Mouse (Mus musculus): ENCODE results near the gene 4930578C19Rik. TPM values are rescaled to one million over a fixed set of nuclear protein-coding genes. Genes with fewer than 3 reads are reported as not detected.

4930578C19Rik gene
- polyA plus RNA-seq (2015; fragmentation: Nextera tagmentation; extraction: Ambion mirVana) = 0.29 and 0.39 TPM in 2 replicates

DNA sequence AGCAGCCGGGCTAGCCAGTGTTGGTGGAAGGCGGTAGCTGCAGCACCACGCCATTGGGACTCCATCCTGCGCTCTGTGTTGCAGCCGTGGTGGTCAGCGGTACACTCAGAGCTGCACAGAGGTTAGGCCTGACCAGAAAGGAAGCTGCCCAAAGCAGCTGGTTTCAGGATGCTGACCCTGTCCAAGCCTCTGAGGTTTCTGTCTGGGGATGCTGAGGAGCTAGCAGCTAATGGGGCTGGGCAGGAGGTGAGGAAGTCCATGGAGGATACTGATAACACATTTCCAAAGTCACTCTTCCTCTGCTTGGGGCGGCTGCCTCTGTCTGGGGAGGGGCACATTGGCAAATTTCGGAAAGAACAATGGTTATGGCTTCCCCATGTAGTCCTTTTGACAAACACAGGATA is at the start of gene 4930578C19Rik:
TSS of gene 4930578C19Rik (minus strand) at position 200 of the 404 bp plus-strand sequence.
- H3K4me3 ChIP-seq = no peak within 1 kb of the TSS
- no peaks in the 10 kb centered on the region for H3K36me3 ChIP-seq (ENCODE audit: poor library complexity, severe bottlenecking)
- no peaks in the 10 kb centered on the region for H3K4me1 ChIP-seq
- no peaks in the 10 kb centered on the region for H3K27me3 ChIP-seq
- H3K9me3 ChIP-seq (replicated peaks) = no peaks in the 10 kb centered on the region
- no peak for ATAC-seq
- H3K27ac ChIP-seq = no peak within 1 kb of the TSS
- H3K4me2 ChIP-seq = no peak within 1 kb of the TSS
- WGBS = 87% methylated on average over 8 of the region's 8 CpGs
- H3K9ac ChIP-seq = no peak within 1 kb of the TSS

DNA sequence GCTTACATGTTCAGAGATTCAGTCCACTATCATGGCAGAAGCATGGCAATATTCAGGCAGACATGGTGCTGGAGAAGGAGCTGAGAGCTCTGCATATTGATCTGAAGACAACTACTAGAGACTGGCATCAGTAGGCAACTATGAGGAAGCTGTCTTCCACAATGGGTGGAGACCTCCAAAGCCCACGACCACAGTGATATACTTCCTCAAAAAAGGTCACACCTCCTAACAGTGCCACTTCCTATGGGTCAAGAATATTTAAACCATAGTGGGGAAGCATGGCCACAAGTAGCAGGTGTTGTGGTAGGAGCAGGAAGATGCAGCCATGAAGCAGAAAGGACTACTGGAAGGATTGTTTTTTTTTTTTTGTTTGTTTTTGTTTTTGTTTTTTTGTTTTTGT is 6.5 kb upstream of the 4930578C19Rik start:
- no peaks in the 10 kb centered on the region for H3K9me3 ChIP-seq (replicated peaks)
- H3K9ac ChIP-seq = no peak overlapping the region
- no peak overlapping the region for H3K4me2 ChIP-seq
- H3K27me3 ChIP-seq = no peaks in the 10 kb centered on the region
- no peaks in the 10 kb centered on the region for H3K36me3 ChIP-seq (ENCODE audit: poor library complexity, severe bottlenecking)
- no peaks in the 10 kb centered on the region for H3K4me1 ChIP-seq
- ATAC-seq = no peak
- no peak overlapping the region for H3K4me3 ChIP-seq
- WGBS = 75% methylated on average over 1 of the region's 1 CpGs
- H3K27ac ChIP-seq = no peak overlapping the region

DNA sequence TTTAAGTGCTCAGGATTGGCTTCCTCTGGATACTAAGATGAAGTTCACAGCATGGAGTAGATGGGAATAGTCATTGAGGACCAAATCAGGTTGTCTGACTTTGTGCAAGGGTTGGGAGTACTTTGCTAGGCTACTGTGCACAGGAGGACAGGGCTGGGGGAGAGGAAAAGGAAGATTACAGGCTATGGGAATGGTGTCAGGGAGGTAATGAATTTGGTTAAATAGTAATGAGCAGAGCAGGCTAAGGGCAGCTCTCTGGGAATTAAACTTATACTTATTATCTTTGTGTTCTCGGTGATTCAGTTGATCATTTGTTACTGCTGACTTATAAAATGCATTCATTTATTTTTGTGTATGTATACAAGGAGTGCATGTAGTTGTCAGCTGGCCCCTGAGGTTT is 1.7 kb upstream of the 4930578C19Rik start:
- no peak for ATAC-seq
- no peaks in the 10 kb centered on the region for H3K36me3 ChIP-seq (ENCODE audit: poor library complexity, severe bottlenecking)
- H3K27ac ChIP-seq = no peak overlapping the region
- no peaks in the 10 kb centered on the region for H3K4me1 ChIP-seq
- H3K4me3 ChIP-seq = no peak overlapping the region
- no peak overlapping the region for H3K9ac ChIP-seq
- WGBS = 79% methylated on average over 1 of the region's 1 CpGs
- H3K9me3 ChIP-seq (replicated peaks) = no peaks in the 10 kb centered on the region
- no peaks in the 10 kb centered on the region for H3K27me3 ChIP-seq
- no peak overlapping the region for H3K4me2 ChIP-seq

DNA sequence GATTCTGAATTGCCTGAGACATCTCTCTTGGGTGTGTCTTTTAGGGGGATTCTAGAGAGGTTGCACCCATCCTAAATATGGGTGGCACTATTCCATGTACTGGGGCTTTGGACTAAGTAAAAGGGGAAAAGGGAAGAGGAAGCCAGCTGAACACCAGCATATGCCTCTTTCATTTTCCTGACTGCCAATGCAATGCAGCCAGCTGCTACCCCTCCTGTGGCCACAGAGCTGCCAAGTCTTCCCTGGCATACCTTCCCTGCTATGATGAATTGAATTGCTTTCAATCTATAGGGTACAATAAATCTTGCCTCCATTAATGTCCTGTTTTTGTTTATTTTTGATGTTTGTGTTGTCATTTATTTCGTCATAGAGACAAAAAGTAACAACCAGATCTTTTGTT is 9.6 kb downstream of the 4930578C19Rik start:
- Histone ChIP-seq H3K4me2 (no peak overlapping the region), H3K4me3 (no peak overlapping the region), H3K36me3 (ENCODE audit: poor library complexity, severe bottlenecking) (no peaks in the 10 kb centered on the region), H3K9me3 (replicated peaks) (no peaks in the 10 kb centered on the region), H3K27ac (no peak overlapping the region), H3K9ac (no peak overlapping the region), H3K4me1 (no peaks in the 10 kb centered on the region), H3K27me3 (no peaks in the 10 kb centered on the region)
- 52% methylated on average over 1 of the region's 1 CpGs for WGBS
- peak; percentile 77; the same call in 1 of the 2 replicates for ATAC-seq

DNA sequence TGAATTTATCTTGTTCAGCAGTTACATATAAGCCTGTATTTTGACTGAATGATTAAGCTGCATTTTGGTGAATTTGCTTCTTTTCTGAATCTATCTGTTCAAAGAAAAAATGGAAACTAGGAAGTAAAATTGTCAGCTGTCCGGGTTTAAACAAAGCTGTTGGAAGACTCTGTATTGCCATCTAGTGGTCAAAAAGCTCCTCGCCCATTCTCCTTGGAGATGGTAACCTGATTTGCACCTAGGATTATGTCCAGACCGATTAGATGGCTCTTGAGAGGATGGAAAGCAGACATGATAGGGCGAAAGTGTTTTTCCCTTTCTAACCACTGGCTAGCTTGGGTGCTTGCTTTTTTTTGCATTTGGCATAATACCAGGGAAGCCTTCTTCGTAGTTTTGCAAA is 19.1 kb downstream of the 4930578C19Rik start:
- Histone ChIP-seq H3K27ac (no peak overlapping the region), H3K4me2 (no peak overlapping the region), H3K27me3 (no peaks in the 10 kb centered on the region), H3K4me3 (no peak overlapping the region), H3K4me1 (no peaks in the 10 kb centered on the region), H3K9ac (no peak overlapping the region), H3K9me3 (replicated peaks) (no peaks in the 10 kb centered on the region), H3K36me3 (ENCODE audit: poor library complexity, severe bottlenecking) (no peaks in the 10 kb centered on the region)
- WGBS = 31% methylated on average over 5 of the region's 5 CpGs
- 0 out of 2 replicates have a peak, but pooled peaks have one; percentile 62 for ATAC-seq

DNA sequence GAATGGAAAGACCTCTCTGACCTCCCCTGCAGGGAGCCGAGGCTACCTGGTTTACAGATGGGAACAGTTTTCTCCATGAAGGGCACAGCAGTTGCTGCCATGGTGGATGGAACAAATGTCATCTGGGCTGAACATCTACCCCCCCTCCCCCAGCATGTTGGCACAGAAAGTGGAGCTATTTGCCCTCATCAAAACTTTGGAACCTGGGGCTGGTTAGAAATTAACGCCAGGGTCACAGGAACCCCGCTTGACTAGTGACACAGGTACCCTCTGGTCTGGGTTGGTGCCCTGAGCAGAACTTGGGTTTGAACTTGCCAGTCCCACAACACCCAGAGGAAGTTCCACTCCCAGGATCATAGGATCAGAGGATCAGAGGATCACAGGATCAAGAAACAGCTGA is 35.7 kb downstream of the 4930578C19Rik start:
- no peak for ATAC-seq
- H3K9me3 ChIP-seq (replicated peaks) = no peaks in the 10 kb centered on the region
- H3K4me3 ChIP-seq = no peak overlapping the region
- WGBS = 98% methylated on average over 3 of the region's 3 CpGs
- H3K4me1 ChIP-seq = no peaks in the 10 kb centered on the region
- no peaks in the 10 kb centered on the region for H3K27me3 ChIP-seq
- H3K27ac ChIP-seq = no peak overlapping the region
- H3K36me3 ChIP-seq (ENCODE audit: poor library complexity, severe bottlenecking) = no peaks in the 10 kb centered on the region
- no peak overlapping the region for H3K9ac ChIP-seq
- H3K4me2 ChIP-seq = no peak overlapping the region

DNA sequence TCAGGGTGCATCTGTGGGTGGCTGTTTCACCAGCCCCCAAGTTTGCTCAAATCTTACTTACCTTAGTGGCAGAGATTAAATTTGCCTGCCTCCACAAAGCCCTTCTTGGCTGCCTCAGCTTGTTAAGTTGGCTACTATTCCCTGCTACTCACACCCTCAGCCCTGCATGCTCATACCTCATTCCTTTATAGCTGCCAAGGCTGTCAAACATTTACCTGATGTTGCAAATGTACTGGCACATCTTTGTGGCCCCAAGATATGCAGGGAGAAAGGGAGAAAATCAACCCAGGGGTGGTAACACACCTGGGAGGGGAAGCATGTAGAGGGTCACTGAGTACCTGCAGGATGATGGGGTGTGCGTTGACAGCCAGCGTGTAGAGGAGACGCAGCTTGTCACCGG is 38.0 kb downstream of the 4930578C19Rik start:
- WGBS = 88% methylated on average over 4 of the region's 4 CpGs

DNA sequence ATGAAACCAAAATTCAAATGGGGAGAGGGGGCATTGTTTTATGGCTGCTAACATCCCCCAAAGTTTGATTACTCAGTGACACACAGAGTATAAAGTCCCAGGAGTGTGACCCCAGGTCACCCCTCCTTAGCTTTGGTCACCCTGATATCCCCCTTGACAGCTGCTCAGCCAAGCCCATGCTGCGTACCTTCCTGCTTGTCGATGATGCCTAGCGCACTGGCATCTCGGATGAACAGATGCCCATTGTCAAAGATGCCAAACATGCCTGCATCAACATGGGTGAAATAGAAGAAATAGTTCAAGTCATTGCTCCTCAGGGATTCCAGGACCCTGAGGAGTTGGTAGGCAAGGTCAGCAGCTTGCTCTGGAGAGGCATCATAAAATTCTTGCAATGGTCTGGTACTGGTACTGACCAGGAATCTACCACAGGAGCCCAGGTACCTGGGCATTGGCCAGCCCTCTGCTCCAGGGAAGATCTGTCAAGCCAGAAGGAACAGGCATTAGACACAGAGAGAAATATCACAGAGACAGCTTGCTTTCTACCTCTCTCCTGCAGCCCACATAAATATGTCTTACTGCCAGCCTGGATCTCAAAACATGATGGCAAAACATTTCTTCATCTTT is 40.9 kb downstream of the 4930578C19Rik start:
- H3K36me3 ChIP-seq (ENCODE audit: poor library complexity, severe bottlenecking) = no peaks in the 10 kb centered on the region
- H3K4me3 ChIP-seq = no peak overlapping the region
- no peak for ATAC-seq
- H3K9me3 ChIP-seq (replicated peaks) = no peaks in the 10 kb centered on the region
- no peak overlapping the region for H3K4me2 ChIP-seq
- H3K4me1 ChIP-seq = no peaks in the 10 kb centered on the region
- H3K27ac ChIP-seq = no peak overlapping the region
- 92% methylated on average over 4 of the region's 4 CpGs for WGBS
- no peaks in the 10 kb centered on the region for H3K27me3 ChIP-seq
- H3K9ac ChIP-seq = no peak overlapping the region

More for the DNA sequence above, 38.0 kb downstream of the 4930578C19Rik start:
- no peak overlapping the region for H3K4me3 ChIP-seq
- H3K4me1 ChIP-seq = no peaks in the 10 kb centered on the region
- no peaks in the 10 kb centered on the region for H3K27me3 ChIP-seq
- no peaks in the 10 kb centered on the region for H3K36me3 ChIP-seq (ENCODE audit: poor library complexity, severe bottlenecking)
- H3K9me3 ChIP-seq (replicated peaks) = no peaks in the 10 kb centered on the region
- no peak overlapping the region for H3K4me2 ChIP-seq
- no peak overlapping the region for H3K9ac ChIP-seq
- H3K27ac ChIP-seq = no peak overlapping the region
- no peak for ATAC-seq

DNA sequence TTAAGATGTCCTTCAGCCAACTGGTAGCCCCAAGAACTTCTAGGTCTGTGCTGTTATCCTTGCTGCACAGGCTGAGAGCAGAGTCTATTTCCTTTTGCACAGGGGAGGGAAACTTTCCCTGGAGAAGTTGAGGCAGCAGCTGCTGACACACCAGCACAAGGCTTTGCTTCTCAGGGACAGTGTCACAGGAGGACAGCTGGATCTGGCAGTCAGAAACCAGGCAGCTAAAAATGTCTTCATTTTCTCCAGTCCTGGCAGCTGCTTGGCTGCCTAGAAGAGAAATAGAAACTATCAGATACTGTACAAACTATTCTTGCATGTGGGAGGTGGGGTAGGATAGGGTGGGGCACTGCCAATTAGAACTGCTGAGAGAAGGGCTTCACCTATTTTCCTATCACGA is 42.2 kb downstream of the 4930578C19Rik start:
- Histone ChIP-seq H3K4me2 (no peak overlapping the region), H3K27me3 (no peaks in the 10 kb centered on the region), H3K9ac (no peak overlapping the region), H3K4me3 (no peak overlapping the region), H3K36me3 (ENCODE audit: poor library complexity, severe bottlenecking) (no peaks in the 10 kb centered on the region), H3K9me3 (replicated peaks) (no peaks in the 10 kb centered on the region), H3K4me1 (no peaks in the 10 kb centered on the region), H3K27ac (no peak overlapping the region)
- no peak for ATAC-seq
- 47% methylated on average over 1 of the region's 1 CpGs for WGBS

DNA sequence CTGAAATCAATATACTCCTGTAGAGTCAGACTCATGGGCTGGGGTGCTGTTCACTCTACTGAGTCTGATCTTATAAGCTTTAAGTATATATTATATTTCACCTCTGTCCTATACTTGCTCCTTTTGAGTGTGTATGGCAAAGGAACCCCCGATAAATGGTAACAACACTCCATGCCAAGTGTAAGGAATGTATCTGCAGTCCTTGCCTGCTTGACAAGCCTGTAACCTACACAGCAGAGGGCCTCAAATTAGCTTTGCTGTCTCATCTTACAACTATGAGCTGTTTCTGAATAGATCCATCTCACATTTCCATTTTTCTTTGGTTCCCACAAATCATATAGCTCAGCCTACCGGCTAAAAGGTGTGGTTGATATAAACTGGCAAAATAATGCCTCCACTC is 46.6 kb downstream of the 4930578C19Rik start:
- Histone ChIP-seq H3K9ac (no peak overlapping the region), H3K4me1 (no peaks in the 10 kb centered on the region), H3K9me3 (replicated peaks) (0 out of 2 replicates have a peak, but pooled peaks cover 5% of the 10 kb centered on the region), H3K27ac (no peak overlapping the region), H3K4me2 (no peak overlapping the region), H3K36me3 (ENCODE audit: poor library complexity, severe bottlenecking) (no peaks in the 10 kb centered on the region), H3K4me3 (no peak overlapping the region), H3K27me3 (no peaks in the 10 kb centered on the region)
- 90% methylated on average over 2 of the region's 2 CpGs for WGBS
- no peak for ATAC-seq

DNA sequence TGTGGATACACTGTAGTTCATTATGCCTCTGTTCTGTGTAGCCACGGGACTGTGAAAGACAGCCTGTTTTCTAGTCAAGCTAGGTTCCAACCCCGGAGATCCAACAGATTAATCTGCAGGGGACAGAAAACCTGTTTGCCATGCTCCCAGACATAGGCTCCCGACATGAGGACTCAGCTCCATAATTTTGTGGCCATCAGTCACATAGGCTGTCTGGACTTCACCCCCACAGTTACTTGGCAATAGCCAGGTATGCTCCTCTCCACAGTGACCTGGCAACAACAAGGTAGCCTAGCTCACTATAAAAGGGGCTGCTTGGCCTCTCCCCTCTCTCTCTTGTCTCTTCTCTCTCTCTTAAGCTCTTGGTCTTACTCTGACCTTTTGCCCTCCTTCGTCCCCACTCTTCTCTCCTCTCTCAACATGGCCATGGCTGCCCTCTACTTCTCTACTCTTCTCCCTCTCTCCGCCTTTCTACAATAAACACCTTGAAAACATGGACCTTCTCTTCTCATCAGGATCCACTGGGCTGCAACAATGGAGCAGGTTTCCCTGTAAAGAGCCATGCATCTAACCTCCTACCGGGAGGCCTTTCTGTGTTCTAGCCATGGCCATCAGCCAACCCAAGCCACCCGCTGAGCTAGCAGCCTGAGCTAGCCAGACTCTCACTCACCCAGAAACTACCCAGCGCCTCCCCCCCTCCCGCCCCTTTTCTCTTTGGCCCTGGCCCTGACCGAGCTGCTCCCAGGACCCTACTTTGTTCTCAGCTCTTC is 49.9 kb downstream of the 4930578C19Rik start:
- H3K4me1 ChIP-seq = no peaks in the 10 kb centered on the region
- no peak overlapping the region for H3K4me3 ChIP-seq
- no peak overlapping the region for H3K9ac ChIP-seq
- H3K36me3 ChIP-seq (ENCODE audit: poor library complexity, severe bottlenecking) = no peaks in the 10 kb centered on the region
- 85% methylated on average over 9 of the region's 10 CpGs for WGBS
- ATAC-seq = no peak
- H3K4me2 ChIP-seq = no peak overlapping the region
- H3K9me3 ChIP-seq (replicated peaks) = 0 out of 2 replicates have a peak, but pooled peaks cover 5% of the 10 kb centered on the region
- no peaks in the 10 kb centered on the region for H3K27me3 ChIP-seq
- no peak overlapping the region for H3K27ac ChIP-seq

DNA sequence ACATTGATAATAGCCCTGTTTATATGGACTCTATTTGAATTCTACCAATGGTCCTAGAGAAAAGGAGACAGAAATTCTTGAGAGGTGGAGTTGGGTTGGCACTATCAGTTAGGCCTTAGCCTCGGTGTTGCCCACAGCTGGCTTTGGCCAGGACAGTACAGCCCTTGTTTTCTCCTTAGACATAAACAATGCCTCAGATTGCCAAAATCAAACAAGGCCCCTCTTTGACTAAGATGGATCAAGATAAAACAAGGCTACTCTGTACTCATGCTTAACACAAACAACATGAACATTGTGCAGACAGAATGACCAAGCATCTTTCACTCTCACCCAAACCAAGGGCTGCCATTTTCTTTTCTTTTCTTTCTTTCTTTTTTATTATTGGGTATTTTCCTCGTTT is 51.6 kb downstream of the 4930578C19Rik start:
- Histone ChIP-seq H3K9ac (no peak overlapping the region), H3K9me3 (replicated peaks) (0 out of 2 replicates have a peak, but pooled peaks cover 5% of the 10 kb centered on the region), H3K36me3 (ENCODE audit: poor library complexity, severe bottlenecking) (no peaks in the 10 kb centered on the region), H3K4me1 (no peaks in the 10 kb centered on the region), H3K4me3 (no peak overlapping the region), H3K27me3 (no peaks in the 10 kb centered on the region), H3K27ac (no peak overlapping the region), H3K4me2 (no peak overlapping the region)
- no peak for ATAC-seq
- WGBS = 51% methylated on average over 2 of the region's 2 CpGs

Measured in forebrain, embryonic 13.5 days (tissue).